Mouse (Mus musculus) heart, adult 11 months (tissue): ENCODE measurements around the gene Inip.
A peak's percentile ranks its signal among the peaks of the same experiment; 100 is the strongest.

Source experiments
- DNase-seq: peaks from one replicate; pipeline ENCODE4 v3.0.0; 2022

The Inip gene

GRCm38 (mm10) chr4:59801489-59801888 is at the start of gene Inip:
Gene Inip, minus strand, starts transcription at chr4:59801589.
- DNase-seq = no peak

DNA sequence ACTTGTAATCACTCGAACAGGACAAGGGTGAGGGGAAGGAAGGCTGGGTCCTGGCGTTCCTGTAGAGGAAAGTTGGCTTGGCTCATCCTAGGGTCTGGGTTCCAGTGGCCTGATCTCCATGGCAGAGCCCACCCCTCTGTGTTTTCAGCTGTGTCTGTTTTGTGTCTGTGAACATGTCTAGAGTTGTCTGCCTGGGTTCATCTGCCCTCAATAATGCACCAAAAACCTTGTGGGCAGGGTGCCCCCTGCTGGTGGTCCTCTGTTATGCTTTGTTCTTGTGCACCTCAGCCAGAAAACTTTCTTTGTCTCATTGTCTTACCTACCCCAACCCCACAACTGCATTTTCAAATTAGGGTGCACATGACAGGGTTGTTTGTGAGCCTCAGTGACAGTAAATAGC is 48.8 kb upstream of the Inip start:
- peak; percentile 93 for DNase-seq

DNA sequence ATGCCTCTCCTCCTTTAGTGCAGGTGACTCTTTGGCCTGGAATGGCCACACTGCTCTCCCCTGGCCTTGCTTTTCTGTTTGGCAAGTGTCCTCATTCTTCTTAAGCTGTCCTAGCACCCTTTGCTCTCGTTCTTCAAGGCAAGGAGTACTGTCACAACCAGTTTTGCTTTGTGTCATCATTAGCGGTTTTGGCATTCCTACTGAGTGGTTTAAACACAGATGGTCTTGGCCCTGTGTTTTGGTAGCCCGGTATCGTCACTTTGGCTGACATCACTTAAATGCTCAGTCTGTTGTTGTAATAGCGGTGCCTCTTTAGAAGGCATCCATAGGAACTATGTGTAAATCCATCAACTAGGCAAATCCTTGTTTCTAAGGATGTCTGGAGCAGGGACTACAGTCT is 46.1 kb upstream of the Inip start:
- DNase-seq = no peak

DNA sequence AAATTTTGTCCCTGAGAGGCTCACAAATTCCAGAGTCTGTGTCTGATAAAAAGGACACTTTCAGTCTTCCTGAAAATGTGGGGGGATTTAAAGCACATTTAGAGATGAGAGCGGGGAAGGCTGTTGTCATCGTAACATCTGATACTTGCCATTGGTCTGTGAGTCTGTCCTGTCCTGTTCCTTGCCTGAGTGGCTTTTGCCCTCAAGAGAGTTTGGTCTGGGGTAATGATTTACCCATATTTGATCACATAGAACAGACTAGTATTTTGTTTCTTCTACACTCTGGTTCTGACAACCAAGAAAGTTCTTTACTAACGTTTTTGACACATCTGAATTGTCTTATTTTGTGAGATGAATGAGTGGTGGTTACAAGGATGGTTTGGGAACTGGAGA is 43.9 kb upstream of the Inip start:
- DNase-seq = no peak

GRCm38 (mm10) chr4:59844460-59845244 is 43.3 kb upstream of the Inip start:
- DNase-seq = no peak

GRCm38 (mm10) chr4:59837659-59838058 is 36.3 kb upstream of the Inip start:
- DNase-seq = peak; percentile 95

GRCm38 (mm10) chr4:59832810-59833209 is 31.4 kb upstream of the Inip start:
- no peak for DNase-seq

- no peak for DNase-seq
Observed at GRCm38 (mm10) chr4:59831038-59831437, 29.6 kb upstream of the Inip start.

DNA sequence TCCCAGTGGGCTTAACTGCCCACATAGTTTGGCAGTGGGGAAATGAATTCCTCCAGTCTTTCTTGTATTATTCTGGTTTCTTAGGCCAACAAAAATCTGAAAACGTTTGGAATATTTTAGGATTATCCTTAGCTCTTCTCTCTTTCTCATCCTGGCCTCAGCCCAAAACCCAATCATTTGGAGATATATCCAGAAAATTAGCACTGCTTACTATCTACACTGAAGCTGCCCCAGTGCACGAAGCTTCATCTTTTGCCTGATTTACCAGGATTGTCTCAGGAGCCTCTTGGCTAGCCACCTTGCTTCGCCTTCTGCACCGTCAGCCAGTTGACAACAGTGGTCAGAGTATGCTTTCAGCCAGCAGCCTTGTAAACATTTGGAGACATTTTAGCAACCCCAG is 27.7 kb upstream of the Inip start:
- DNase-seq = no peak

DNA sequence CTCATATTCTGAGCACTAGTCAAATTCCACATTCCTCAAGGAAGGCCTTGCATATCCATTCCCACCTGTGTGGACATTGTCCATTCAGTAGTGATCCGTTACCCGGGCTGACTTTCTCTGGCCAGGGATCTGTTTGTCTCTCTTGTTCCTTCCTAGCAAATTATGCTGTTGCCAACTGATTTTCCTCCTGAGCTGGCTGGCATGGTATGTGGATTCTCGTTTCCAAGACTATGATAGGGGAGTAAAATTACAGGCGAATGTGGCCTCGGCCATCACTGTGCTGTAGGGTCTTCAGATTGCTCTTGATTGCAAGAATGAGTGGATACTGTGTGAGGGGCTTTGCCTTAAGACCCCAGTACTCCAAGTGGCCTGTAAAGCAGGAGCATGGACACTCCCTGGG is 25.0 kb upstream of the Inip start:
- DNase-seq = no peak

DNA sequence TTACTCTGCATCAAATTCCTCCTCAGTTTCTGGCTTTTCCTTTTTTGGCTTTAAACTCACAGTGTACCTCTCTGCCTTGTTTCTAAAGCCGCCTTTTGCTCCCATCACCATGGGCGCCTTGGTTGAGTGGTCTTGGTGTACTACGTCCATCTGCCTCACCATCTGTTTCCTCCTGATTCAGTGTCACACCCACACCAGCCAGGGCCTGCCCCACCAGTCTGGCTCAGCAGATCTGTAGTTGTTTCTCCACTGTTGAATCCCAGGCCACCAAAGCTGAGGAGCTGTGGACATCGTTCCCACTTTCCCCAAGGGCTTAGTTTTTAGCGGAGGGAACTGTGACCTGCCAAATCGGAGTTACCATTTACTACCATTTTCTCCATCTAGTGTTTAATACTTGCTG is 24.2 kb upstream of the Inip start:
- DNase-seq = peak; percentile 91

- DNase-seq = no peak
Observed at GRCm38 (mm10) chr4:59824860-59825259, 23.5 kb upstream of the Inip start.

DNA sequence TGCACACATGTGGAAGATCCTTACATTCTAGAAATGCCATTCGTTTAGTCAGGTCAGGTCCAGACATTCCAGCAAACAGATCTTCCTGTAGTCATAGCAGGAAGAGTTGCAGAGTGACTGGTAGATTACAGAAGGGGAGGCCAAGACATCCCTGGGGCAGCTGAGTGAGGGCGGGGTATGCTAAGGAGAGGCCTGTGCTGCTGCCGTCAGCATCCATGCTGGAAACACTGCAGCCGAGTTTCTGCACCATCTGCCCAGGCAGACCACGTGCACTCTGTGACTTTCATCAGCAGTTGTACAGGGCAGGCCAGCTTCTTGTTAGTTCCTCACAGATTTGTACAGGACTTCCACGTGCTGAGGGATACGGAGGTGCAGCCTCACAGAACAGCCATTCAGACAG is 22.1 kb upstream of the Inip start:
- peak; percentile 98 for DNase-seq

DNA sequence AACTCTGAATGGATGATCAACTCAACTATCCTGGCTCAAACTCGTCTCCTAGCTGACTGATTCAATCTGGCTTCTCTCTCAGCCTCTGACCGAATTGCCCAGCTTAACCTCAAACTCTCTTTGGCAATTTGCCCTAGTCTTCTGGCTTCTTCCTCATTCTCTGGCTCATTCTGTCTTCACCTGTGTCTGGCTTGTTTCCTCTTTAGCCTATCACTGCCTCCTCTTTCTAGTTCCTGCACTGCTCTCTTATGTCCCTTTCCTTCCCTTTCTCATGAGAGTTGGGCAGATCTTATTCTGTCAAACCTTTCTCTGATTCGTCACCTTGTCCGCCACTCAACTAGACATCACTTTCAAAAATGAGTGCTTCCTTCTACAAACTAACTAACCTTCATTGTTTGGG is 20.7 kb upstream of the Inip start:
- no peak for DNase-seq

DNA sequence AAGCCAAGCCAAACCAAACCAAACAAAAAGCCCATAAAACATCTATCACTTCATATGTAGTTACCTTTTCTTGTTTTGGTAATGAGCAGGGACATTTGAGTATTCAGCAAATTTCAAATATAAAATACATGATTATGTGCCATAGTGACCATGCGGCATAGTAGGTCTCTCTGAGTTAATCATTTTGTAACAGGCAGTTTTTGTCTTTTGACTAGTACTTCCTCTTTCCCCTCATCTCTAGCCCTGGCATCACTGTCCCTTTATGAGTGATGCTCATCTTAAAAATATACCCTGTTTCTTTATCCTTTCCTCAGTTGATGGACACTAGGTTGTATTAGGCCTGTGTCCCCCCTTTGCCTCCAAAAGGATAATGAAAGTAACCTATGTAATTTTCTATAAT is 20.1 kb upstream of the Inip start:
- DNase-seq = no peak

GRCm38 (mm10) chr4:59819477-59820022 is 18.2 kb upstream of the Inip start:
- peak; percentile 95 for DNase-seq

DNA sequence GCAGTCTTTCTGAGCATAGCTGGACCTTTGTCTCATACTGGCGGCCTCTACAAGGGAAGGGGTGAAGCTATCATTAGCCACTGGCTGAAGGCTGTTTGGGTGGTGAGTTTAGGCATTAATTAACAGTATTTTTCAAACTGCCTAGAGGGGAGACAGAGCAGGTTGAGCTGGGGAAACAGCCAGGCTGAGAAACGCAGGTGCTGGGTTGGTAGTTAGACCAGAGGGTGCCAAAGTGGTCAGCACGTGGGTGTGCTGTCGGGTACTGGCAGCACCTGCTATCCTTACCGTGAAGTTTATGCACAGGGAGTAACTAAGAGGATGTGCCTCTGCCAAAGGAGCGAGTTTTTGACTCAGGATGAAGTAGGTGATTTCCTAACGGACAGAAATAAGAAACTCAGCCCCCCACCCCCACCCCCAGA is 17.7 kb upstream of the Inip start:
- DNase-seq = no peak

DNA sequence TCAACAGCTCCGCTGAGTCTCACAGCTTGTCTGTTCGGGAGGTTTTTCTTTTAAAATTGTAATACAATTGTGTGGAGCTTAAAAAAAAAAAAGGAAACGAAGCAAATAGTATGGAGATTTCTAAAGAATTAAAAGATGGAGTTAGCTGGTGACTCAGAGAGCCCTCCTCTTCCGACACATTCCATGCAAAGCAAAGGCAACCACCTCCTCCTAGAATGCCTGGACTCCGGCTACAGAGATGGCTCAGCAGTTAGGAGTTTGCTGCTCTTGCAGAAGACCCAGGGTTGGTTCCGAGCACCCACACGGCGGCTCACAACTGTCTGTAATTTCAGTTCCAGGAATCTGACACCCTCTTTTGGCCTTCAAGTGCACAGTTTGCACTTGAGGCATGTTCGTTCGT is 17.1 kb upstream of the Inip start:
- no peak for DNase-seq

- no peak for DNase-seq
Observed at GRCm38 (mm10) chr4:59817790-59818189, 16.4 kb upstream of the Inip start.

GRCm38 (mm10) chr4:59816477-59816876 is 15.1 kb upstream of the Inip start:
- no peak for DNase-seq

DNA sequence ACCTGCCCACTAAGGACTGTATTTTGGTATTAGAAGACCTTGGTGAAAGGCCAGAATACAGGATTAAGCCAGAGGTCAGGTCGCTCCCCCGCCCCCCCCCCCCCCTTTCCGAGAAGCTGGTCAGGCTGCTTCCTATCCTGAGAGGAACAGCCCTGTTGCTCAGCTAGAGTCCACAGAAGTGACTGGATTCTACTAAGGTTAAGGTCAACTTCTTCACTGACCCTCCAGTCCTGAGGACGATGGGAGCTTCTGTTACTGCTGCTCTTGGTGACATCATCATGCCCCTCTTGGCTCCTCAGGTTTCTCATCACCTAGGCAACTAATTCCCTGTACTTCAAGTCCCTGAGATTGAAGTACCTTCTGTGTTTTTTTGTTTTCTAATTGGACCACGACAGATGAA is 14.6 kb upstream of the Inip start:
- DNase-seq = no peak

- DNase-seq = no peak
Observed at GRCm38 (mm10) chr4:59815121-59815810, 13.9 kb upstream of the Inip start.

- no peak for DNase-seq
Observed at GRCm38 (mm10) chr4:59814094-59814493, 12.7 kb upstream of the Inip start.

DNA sequence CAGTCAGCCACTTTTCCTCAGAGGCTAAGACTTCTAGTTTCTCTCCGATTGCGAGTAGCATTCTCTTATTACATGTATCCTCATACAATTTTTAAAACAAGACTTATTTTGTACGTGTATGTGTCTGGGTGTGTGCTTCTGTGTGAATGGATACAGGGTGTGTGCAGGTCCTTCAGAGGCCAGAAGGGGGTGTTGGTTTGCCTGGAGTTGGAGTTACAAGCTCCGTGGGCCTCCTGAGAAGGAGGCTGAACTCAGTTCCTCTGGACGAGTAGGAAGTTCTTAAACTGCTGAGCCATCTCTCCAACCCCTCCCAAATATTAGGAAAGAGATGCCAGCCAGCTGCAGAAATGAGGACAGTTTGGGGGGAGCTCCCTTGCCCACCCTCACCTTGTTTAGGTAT is 7.0 kb upstream of the Inip start:
- peak; percentile 94 for DNase-seq
